ENCODE assay signal across 8 mouse cellular contexts in the genomic region with DNA sequence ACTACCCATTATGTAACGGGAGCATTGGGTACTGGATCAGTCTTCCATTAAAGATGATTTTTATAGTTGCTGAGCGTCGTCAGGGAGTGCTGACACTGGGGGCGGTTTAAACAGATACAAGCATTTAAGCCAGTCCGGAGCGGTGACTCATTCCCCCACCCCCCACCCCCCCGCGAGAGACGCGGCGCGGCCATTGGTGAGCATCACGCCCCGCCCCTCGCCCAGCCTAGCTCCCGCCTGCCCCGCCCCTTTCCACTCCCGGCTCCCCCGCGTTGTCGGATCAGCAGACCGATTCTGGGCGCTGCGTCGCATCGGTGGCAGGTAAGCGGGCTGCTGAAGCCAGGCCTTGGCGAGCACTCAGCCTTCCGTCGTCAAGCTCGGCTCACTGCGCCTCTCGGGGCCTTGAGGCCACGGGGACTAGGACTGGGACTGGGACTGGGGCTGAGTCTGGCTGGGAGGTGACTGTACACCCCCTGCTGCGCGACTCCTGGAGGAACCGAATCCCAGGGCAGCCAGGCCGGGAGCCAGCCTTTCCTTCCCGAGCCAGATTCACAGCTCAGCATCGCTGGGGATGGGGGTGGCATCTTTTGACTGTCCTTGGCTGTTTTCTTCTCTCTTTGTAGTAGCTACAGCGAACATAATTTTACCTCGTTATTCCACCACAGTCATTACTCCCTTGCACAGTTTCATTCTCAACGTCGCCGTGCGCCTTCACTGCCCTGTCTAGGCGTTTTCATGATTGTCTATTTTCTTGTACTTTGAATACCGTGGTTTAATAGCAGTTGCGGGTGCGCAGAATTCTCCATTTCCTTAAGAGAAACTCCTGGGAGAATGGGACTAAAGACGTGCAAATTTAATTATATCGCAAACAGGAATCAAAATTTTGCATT. TPM values are rescaled to one million over a fixed set of nuclear protein-coding genes. Genes with fewer than 3 reads are reported as not detected.
A peak's percentile ranks its signal among the peaks of the same experiment; 100 is the strongest.
DNase-seq lines count a peak whose midpoint lies in the region; ATAC-seq and TF ChIP-seq lines count a peak whose summit lies in the region.

A gene (plus strand): TSS at position 246 of the 890 bp plus-strand sequence.
A gene (plus strand): TSS at position 275 of the 890 bp plus-strand sequence.

- H3K27ac ChIP-seq in ES-E14 (ENCODE audit: insufficient read depth, low read depth, low read length, poor library complexity, severe bottlenecking): no peak within 1 kb of the TSS
- peak within 1 kb of the TSS; percentile 98 for H3K27ac ChIP-seq in forebrain, embryonic 15.5 days (replicated peaks)

- TF ChIP-seq POLR2A in lung, adult 2 months (IDR thresholded peaks at IDR 0.05; ENCODE audit: borderline replicate concordance, extremely low read depth, low read depth, low read length): peak; percentile 91

- in situ Hi-C loops in ES-E14 (cut with MboI; ENCODE audit: low sequenced_read_pairs in 2 of 2, unreplicated experiment in 2 of 2): no loop called here

- peak within 1 kb of the TSS; percentile 54 for H3K4me2 ChIP-seq in forebrain, embryonic 15.5 days (replicated peaks)

- H3K9ac ChIP-seq in ES-E14 (ENCODE audit: insufficient read depth, low read depth, low read length, poor library complexity, severe bottlenecking): peak within 1 kb of the TSS; percentile 78
- H3K9ac ChIP-seq in forebrain, embryonic 15.5 days (replicated peaks): peak within 1 kb of the TSS; percentile 94

- WGBS in forebrain, embryonic 15.5 days: 3% methylated on average over 52 of the region's 52 CpGs
- WGBS in lung, adult 2 months: 4% methylated on average over 52 of the region's 52 CpGs

- H3K27me3 ChIP-seq in forebrain, embryonic 15.5 days: no peaks in the 10 kb centered on the region

- intact Hi-C loops in heart, postnatal 25 days (cut with DNase I): no loop called here

- peaks cover 2% of the 10 kb centered on the region; the same call in 1 of the 2 replicates for H3K9me3 ChIP-seq in ES-E14 (ENCODE audit: control insufficient read depth, insufficient read depth, low read depth, low read length)
- no peaks in the 10 kb centered on the region for H3K9me3 ChIP-seq in forebrain, embryonic 15.5 days

- ATAC-seq in forebrain, embryonic 15.5 days (replicated peaks): peak; percentile 95
- peak; percentile 90 for ATAC-seq in neutrophil, adult 5-6 weeks (ENCODE audit: extremely low read depth, insufficient number of reproducible peaks, low FRiP score, poor library complexity, severe bottlenecking)

- H3K4me3 ChIP-seq in ES-E14 (ENCODE audit: insufficient read depth in 1 of 2, low read depth in 1 of 2, low read length in 2 of 2, poor library complexity in 1 of 2, severe bottlenecking in 1 of 2): peak within 1 kb of the TSS; percentile 72 to 81
- H3K4me3 ChIP-seq in forebrain, embryonic 15.5 days: peak within 1 kb of the TSS; percentile 94
- peak within 1 kb of the TSS; percentile 100 for H3K4me3 ChIP-seq in lung, adult 2 months (replicated peaks; ENCODE audit: extremely low read depth, low read depth, low read length)

- no peaks in the 10 kb centered on the region; the same call in 1 of the 2 replicates for H3K36me3 ChIP-seq in ES-E14 (ENCODE audit: control insufficient read depth, insufficient read depth, low read length, poor library complexity, severe bottlenecking)
- peaks cover 3% of the 10 kb centered on the region; the same call in 1 of the 2 replicates for H3K36me3 ChIP-seq in forebrain, embryonic 15.5 days

- DNase-seq in ES-E14 (ENCODE audit: low read depth, low spot score): peak; percentile 79
- DNase-seq in cerebellum, adult 11-12 months: peak; percentile 93
- DNase-seq in heart, postnatal 25 days (ENCODE audit: low spot score): peak; percentile 72
- peak; percentile 87 to 94 for DNase-seq in layer of hippocampus, adult 18-20 months (ENCODE audit: low spot score in 2 of 2)
- peak; percentile 87 for DNase-seq in lung, adult 2 months
- peak; percentile 80 to 83 for DNase-seq in thymus, adult 18-20 months

- peaks cover 0 to 4% of the 10 kb centered on the region in 2 experiments; a peak in 1 of 4 replicates for H3K4me1 ChIP-seq in ES-E14 (ENCODE audit: control insufficient read depth in 2 of 2, insufficient read depth in 2 of 2, low read length in 2 of 2, poor library complexity in 1 of 2)
- peaks cover 44% of the 10 kb centered on the region for H3K4me1 ChIP-seq in forebrain, embryonic 15.5 days
- peaks cover 4% of the 10 kb centered on the region for H3K4me1 ChIP-seq in lung, adult 2 months (ENCODE audit: control insufficient read depth, insufficient read depth, low read length)

- no peak for TF ChIP-seq CTCF in lung, adult 2 months (IDR thresholded peaks at IDR 0.05; ENCODE audit: insufficient read depth, low read length)

TF ChIP-seq in ES-E14, 5 proteins besides CTCF, POLR2A, EP300 and RAD21:
- TF ChIP-seq MAFK (IDR thresholded peaks at IDR 0.05; ENCODE audit: insufficient read depth, low read depth, low read length) (no peak), HCFC1 (IDR thresholded peaks at IDR 0.05; ENCODE audit: borderline replicate concordance, insufficient read depth, low read length) (no peak), ZNF384 (IDR thresholded peaks at IDR 0.05; ENCODE audit: low read depth, low read length) (no peak), ZC3H11A (IDR thresholded peaks at IDR 0.05; ENCODE audit: borderline replicate concordance, low read depth, low read length) (no peak), CHD2 (IDR thresholded peaks at IDR 0.05; ENCODE audit: low read depth, low read length) (no peak)

RNA-seq across cellular contexts. Expression of the first gene that starts in this region (rescaled TPM):
- total RNA-seq in ES-E14 (2012; rRNA removed): 30.8 and 33.7 TPM in 2 replicates
- polyA plus RNA-seq in forebrain, embryonic 15.5 days (2015; fragmentation: Nextera tagmentation; extraction: Ambion mirVana): 168 and 184 TPM in 2 replicates
- total RNA-seq in heart, postnatal 25 days (2021): 10 to 100 TPM; 89.2 to 90.0 TPM
- 1,000 to 10,000 TPM; 1,102 to 1,107 TPM for total RNA-seq in layer of hippocampus, adult 18-20 months (2021)
- polyA plus RNA-seq in lung, adult 2 months (2012; rRNA removed): 95.5 and 102 TPM in 2 replicates
- 2.1 and 2.2 TPM in 2 replicates for total RNA-seq in neutrophil, adult 5-6 weeks (2017)

RNA-seq across cellular contexts. Expression of the second gene that starts in this region (rescaled TPM):
- not detected in 2 replicates for total RNA-seq in ES-E14 (2012; rRNA removed)
- 0.22 TPM in 1 of 2 replicates, not detected in the other for polyA plus RNA-seq in forebrain, embryonic 15.5 days (2015; fragmentation: Nextera tagmentation; extraction: Ambion mirVana)
- 1 to 10 TPM; 1.9 to 2.5 TPM for total RNA-seq in heart, postnatal 25 days (2021)
- total RNA-seq in layer of hippocampus, adult 18-20 months (2021): not detected
- polyA plus RNA-seq in lung, adult 2 months (2012; rRNA removed): not detected in 2 replicates
- total RNA-seq in neutrophil, adult 5-6 weeks (2017): not detected in 2 replicates

Comparison
In these comparisons a context has a peak if more than half of its experiments do, and no peak if none do; other contexts are left out.
1. RNA of the first gene that starts in this region (total RNA-seq): 1,102 to 1,107 TPM in layer of hippocampus, adult 18-20 months; 89.2 to 90.0 TPM in heart, postnatal 25 days, 30.8 to 33.7 TPM in ES-E14 and 2.1 to 2.2 TPM in neutrophil, adult 5-6 weeks; every median in the first group is over 10 times any median in the second.
2. Peak in every context shown above with its lines, with median percentiles within 50 percentile points of each other: DNase-seq and H3K4me3 ChIP-seq.